Mouse (Mus musculus): ENCODE measurements around the gene Pcyt2. TPM values are rescaled to one million over a fixed set of nuclear protein-coding genes. Genes with fewer than 3 reads are reported as not detected.

Pcyt2 gene
- total and polyA plus RNA-seq, 3 experiments: 29.0 to 146 (median 102) TPM

GRCm38 (mm10) chr11:120572752-120573584 is 44.8 kb downstream of the Pcyt2 start, which contains the start of gene P4hb:
Gene P4hb (minus strand): TSS chr11:120573253.
- peaks cover 65% of the 10 kb centered on the region for H3K4me1 ChIP-seq (ENCODE audit: insufficient read depth, low read depth, low read length)
- no peaks in the 10 kb centered on the region for H3K9me3 ChIP-seq (replicated peaks)
- no peaks in the 10 kb centered on the region for H3K27me3 ChIP-seq (ENCODE audit: insufficient read depth, low read length)
- peaks cover 63% of the 10 kb centered on the region for H3K36me3 ChIP-seq (replicated peaks)
- TF ChIP-seq TAL1 (conservative IDR thresholded peaks at IDR 0.05; ENCODE audit: low read depth, low read length) (no peak), CTCF (IDR thresholded peaks at IDR 0.05; ENCODE audit: low read depth, low read length) (no peak), GATA1 (IDR thresholded peaks at IDR 0.05; ENCODE audit: borderline replicate concordance, low read length) (no peak), GATA2 (IDR thresholded peaks at IDR 0.05; ENCODE audit: borderline replicate concordance, low read depth, low read length) (no peak), POLR2AphosphoS5 (IDR thresholded peaks at IDR 0.05; ENCODE audit: insufficient replicate concordance, low read depth, low read length) (no peak)
- ATAC-seq (ENCODE audit: extremely low read depth, insufficient number of reproducible peaks, low FRiP score, poor library complexity, severe bottlenecking) (peak; percentile 88), DNase-seq (ENCODE audit: low spot score) (peak; percentile 100)
- peak within 1 kb of the TSS; percentile 97 for H3K4me3 ChIP-seq (ENCODE audit: low read depth, low read length)

GRCm38 (mm10) chr11:120572417-120572751 is 45.4 kb downstream of the Pcyt2 start:
- Histone ChIP-seq H3K4me3 (ENCODE audit: low read depth, low read length) (peak overlapping the region; percentile 97), H3K4me1 (ENCODE audit: insufficient read depth, low read depth, low read length) (peaks cover 65% of the 10 kb centered on the region), H3K36me3 (replicated peaks) (peaks cover 63% of the 10 kb centered on the region), H3K9me3 (replicated peaks) (no peaks in the 10 kb centered on the region), H3K27me3 (ENCODE audit: insufficient read depth, low read length) (no peaks in the 10 kb centered on the region)
- no peak for ATAC-seq (ENCODE audit: extremely low read depth, insufficient number of reproducible peaks, low FRiP score, poor library complexity, severe bottlenecking)
- no peak for DNase-seq (ENCODE audit: low spot score)
- TF ChIP-seq GATA1 (IDR thresholded peaks at IDR 0.05; ENCODE audit: borderline replicate concordance, low read length) (no peak), TAL1 (conservative IDR thresholded peaks at IDR 0.05; ENCODE audit: low read depth, low read length) (no peak), GATA2 (IDR thresholded peaks at IDR 0.05; ENCODE audit: borderline replicate concordance, low read depth, low read length) (no peak), CTCF (IDR thresholded peaks at IDR 0.05; ENCODE audit: low read depth, low read length) (no peak), POLR2AphosphoS5 (IDR thresholded peaks at IDR 0.05; ENCODE audit: insufficient replicate concordance, low read depth, low read length) (no peak)

GRCm38 (mm10) chr11:120571754-120572416 is 45.9 kb downstream of the Pcyt2 start:
- DNase-seq (ENCODE audit: low spot score) (no peak), ATAC-seq (ENCODE audit: extremely low read depth, insufficient number of reproducible peaks, low FRiP score, poor library complexity, severe bottlenecking) (no peak)
- Histone ChIP-seq H3K4me1 (ENCODE audit: insufficient read depth, low read depth, low read length) (peaks cover 65% of the 10 kb centered on the region), H3K36me3 (replicated peaks) (peaks cover 63% of the 10 kb centered on the region), H3K27me3 (ENCODE audit: insufficient read depth, low read length) (no peaks in the 10 kb centered on the region), H3K9me3 (replicated peaks) (no peaks in the 10 kb centered on the region), H3K4me3 (ENCODE audit: low read depth, low read length) (peak overlapping the region; percentile 97)
- TF ChIP-seq GATA2 (IDR thresholded peaks at IDR 0.05; ENCODE audit: borderline replicate concordance, low read depth, low read length) (no peak), GATA1 (IDR thresholded peaks at IDR 0.05; ENCODE audit: borderline replicate concordance, low read length) (no peak), CTCF (IDR thresholded peaks at IDR 0.05; ENCODE audit: low read depth, low read length) (no peak), POLR2AphosphoS5 (IDR thresholded peaks at IDR 0.05; ENCODE audit: insufficient replicate concordance, low read depth, low read length) (no peak)

GRCm38 (mm10) chr11:120571122-120571521 is 46.6 kb downstream of the Pcyt2 start:
- Histone ChIP-seq H3K9me3 (replicated peaks) (no peaks in the 10 kb centered on the region), H3K4me1 (ENCODE audit: insufficient read depth, low read depth, low read length) (peaks cover 65% of the 10 kb centered on the region), H3K36me3 (replicated peaks) (peaks cover 63% of the 10 kb centered on the region), H3K4me3 (ENCODE audit: low read depth, low read length) (peak overlapping the region; percentile 97), H3K27me3 (ENCODE audit: insufficient read depth, low read length) (no peaks in the 10 kb centered on the region)
- TF ChIP-seq POLR2AphosphoS5 (IDR thresholded peaks at IDR 0.05; ENCODE audit: insufficient replicate concordance, low read depth, low read length) (no peak), GATA1 (IDR thresholded peaks at IDR 0.05; ENCODE audit: borderline replicate concordance, low read length) (no peak), CTCF (IDR thresholded peaks at IDR 0.05; ENCODE audit: low read depth, low read length) (no peak), TAL1 (conservative IDR thresholded peaks at IDR 0.05; ENCODE audit: low read depth, low read length) (no peak), GATA2 (IDR thresholded peaks at IDR 0.05; ENCODE audit: borderline replicate concordance, low read depth, low read length) (no peak)
- DNase-seq (ENCODE audit: low spot score) (no peak), ATAC-seq (ENCODE audit: extremely low read depth, insufficient number of reproducible peaks, low FRiP score, poor library complexity, severe bottlenecking) (no peak)

- Histone ChIP-seq H3K27me3 (ENCODE audit: insufficient read depth, low read length) (no peaks in the 10 kb centered on the region), H3K4me1 (ENCODE audit: insufficient read depth, low read depth, low read length) (peaks cover 67% of the 10 kb centered on the region), H3K36me3 (replicated peaks) (peaks cover 81% of the 10 kb centered on the region), H3K9me3 (replicated peaks) (no peaks in the 10 kb centered on the region), H3K4me3 (ENCODE audit: low read depth, low read length) (no peak overlapping the region)
- ATAC-seq (ENCODE audit: extremely low read depth, insufficient number of reproducible peaks, low FRiP score, poor library complexity, severe bottlenecking) (no peak), DNase-seq (ENCODE audit: low spot score) (no peak)
- TF ChIP-seq GATA1 (IDR thresholded peaks at IDR 0.05; ENCODE audit: borderline replicate concordance, low read length) (no peak), POLR2AphosphoS5 (IDR thresholded peaks at IDR 0.05; ENCODE audit: insufficient replicate concordance, low read depth, low read length) (no peak)
Observed at GRCm38 (mm10) chr11:120568324-120568723, 49.4 kb downstream of the Pcyt2 start.

- DNase-seq (ENCODE audit: low spot score): no peak
- TF ChIP-seq GATA1 (IDR thresholded peaks at IDR 0.05; ENCODE audit: borderline replicate concordance, low read length): no peak
- no peak for TF ChIP-seq TAL1 (conservative IDR thresholded peaks at IDR 0.05; ENCODE audit: low read depth, low read length)
- no peak for TF ChIP-seq CTCF (IDR thresholded peaks at IDR 0.05; ENCODE audit: low read depth, low read length)
- TF ChIP-seq POLR2AphosphoS5 (IDR thresholded peaks at IDR 0.05; ENCODE audit: insufficient replicate concordance, low read depth, low read length): no peak
- no peak for TF ChIP-seq GATA2 (IDR thresholded peaks at IDR 0.05; ENCODE audit: borderline replicate concordance, low read depth, low read length)
- Histone ChIP-seq H3K36me3 (replicated peaks) (peaks cover 95% of the 10 kb centered on the region), H3K4me1 (ENCODE audit: insufficient read depth, low read depth, low read length) (peaks cover 53% of the 10 kb centered on the region), H3K4me3 (ENCODE audit: low read depth, low read length) (no peak overlapping the region), H3K9me3 (replicated peaks) (no peaks in the 10 kb centered on the region), H3K27me3 (ENCODE audit: insufficient read depth, low read length) (no peaks in the 10 kb centered on the region)
- ATAC-seq (ENCODE audit: extremely low read depth, insufficient number of reproducible peaks, low FRiP score, poor library complexity, severe bottlenecking): no peak
Observed at GRCm38 (mm10) chr11:120565114-120565513, 52.6 kb downstream of the Pcyt2 start.
